ENCODE assay signal across 7 mouse cellular contexts in the genomic region with DNA sequence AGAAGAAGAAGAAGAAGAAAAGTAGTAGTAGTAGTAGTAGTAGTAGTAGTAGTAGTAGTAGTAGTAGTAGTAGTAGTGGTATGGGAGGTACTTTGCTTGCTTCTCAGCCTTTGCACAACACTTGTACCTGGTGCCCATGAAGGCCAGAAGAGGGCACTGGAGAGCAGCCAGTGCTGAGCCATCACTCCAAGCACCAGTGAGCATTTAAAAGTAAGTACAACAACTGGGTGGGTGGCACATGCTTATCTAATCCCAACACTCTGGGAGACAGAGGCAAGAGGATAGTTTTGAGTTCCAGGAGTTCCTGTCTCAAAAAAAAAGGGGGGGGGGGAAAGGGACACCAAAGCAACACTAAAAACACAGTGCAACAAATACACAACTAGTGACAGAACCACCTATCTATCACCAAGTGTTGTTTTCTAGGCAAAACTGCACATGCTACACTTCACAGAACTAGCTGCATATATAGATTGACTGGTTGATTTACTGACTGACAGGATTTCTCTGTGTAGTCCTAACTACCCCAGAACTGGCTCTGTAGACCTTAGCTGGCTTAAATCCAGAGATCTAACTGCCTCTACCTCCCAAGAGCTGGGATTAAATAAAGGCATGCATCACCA. TPM values are rescaled to one million over a fixed set of nuclear protein-coding genes. Genes with fewer than 3 reads are reported as not detected.
DNase-seq lines count a peak whose midpoint lies in the region; ATAC-seq and TF ChIP-seq lines count a peak whose summit lies in the region.

No protein-coding gene starts in this region.

- H3K9me3 ChIP-seq in intestine, postnatal 0 days (ENCODE audit: control insufficient read depth), result no peaks in the 10 kb centered on the region

- H3K4me2 ChIP-seq in intestine, postnatal 0 days (replicated peaks; ENCODE audit: low read depth), result no peak overlapping the region

- peak; percentile 52 for TF ChIP-seq CTCF in left cerebral cortex, adult 2 months (IDR thresholded peaks at IDR 0.05)
- TF ChIP-seq CTCF in cerebellum, adult 2 months (IDR thresholded peaks at IDR 0.05; ENCODE audit: borderline replicate concordance, insufficient read depth, low read depth, low read length), result peak; percentile 72
- peak; percentile 79 for TF ChIP-seq CTCF in intestine, postnatal 0 days (IDR thresholded peaks at IDR 0.05; ENCODE audit: low read depth)

- peak in 1 of 2 experiments; percentile 13 for DNase-seq in left cerebral cortex, adult 2 months (ENCODE audit: extremely low spot score in 1 of 2, low spot score in 2 of 2)
- no peak for DNase-seq in left cerebral cortex, adult 9 months (ENCODE audit: low spot score in 2 of 2)
- DNase-seq in MN1 (ENCODE audit: low spot score), result peak; percentile 38
- peak; percentile 31 to 38 for DNase-seq in cerebellum, adult 2 months
- DNase-seq in lung, postnatal 36 days, result peak; percentile 66
- peak; percentile 55 for DNase-seq in thymus, postnatal 25 days

- 0 out of 2 replicates have a peak, but pooled peaks cover 3% of the 10 kb centered on the region for H3K36me3 ChIP-seq in intestine, postnatal 0 days (ENCODE audit: control insufficient read depth, insufficient read depth)

- no peak; the same call in 1 of the 2 replicates for ATAC-seq in intestine, postnatal 0 days

- TF ChIP-seq POLR2A in cerebellum, adult 2 months (IDR thresholded peaks at IDR 0.05; ENCODE audit: borderline replicate concordance, insufficient read depth, low read length), result no peak

- intact Hi-C loops in left cerebral cortex, adult 2 months (cut with DNase I), result loop anchor here (2.0 to 5.0 kb wide), 2 partner anchors 64 to 151 kb away; no protein-coding TSS in a partner anchor

- no peaks in the 10 kb centered on the region for H3K27me3 ChIP-seq in cerebellum, adult 2 months (ENCODE audit: control insufficient read depth, insufficient read depth, low read length)
- H3K27me3 ChIP-seq in intestine, postnatal 0 days (replicated peaks; ENCODE audit: control insufficient read depth, insufficient read depth, low read length), result no peaks in the 10 kb centered on the region

- H3K9ac ChIP-seq in intestine, postnatal 0 days (ENCODE audit: low read depth, low read length), result no peak overlapping the region

- H3K4me3 ChIP-seq in left cerebral cortex, adult 2 months, result no peak overlapping the region
- no peak overlapping the region for H3K4me3 ChIP-seq in cerebellum, adult 2 months (replicated peaks; ENCODE audit: insufficient read depth, low read depth, low read length)
- no peak overlapping the region for H3K4me3 ChIP-seq in intestine, postnatal 0 days (ENCODE audit: low read depth, low read length)

- H3K4me1 ChIP-seq in cerebellum, adult 2 months (ENCODE audit: control insufficient read depth, insufficient read depth, low read length), result no peaks in the 10 kb centered on the region; the same call in 1 of the 2 replicates
- H3K4me1 ChIP-seq in intestine, postnatal 0 days (replicated peaks; ENCODE audit: control insufficient read depth, insufficient read depth, low read length), result no peaks in the 10 kb centered on the region

- H3K27ac ChIP-seq in left cerebral cortex, adult 2 months, result no peak overlapping the region
- no peak overlapping the region for H3K27ac ChIP-seq in cerebellum, adult 2 months (ENCODE audit: insufficient read depth, low read length)
- H3K27ac ChIP-seq in intestine, postnatal 0 days (ENCODE audit: low read depth, low read length), result no peak overlapping the region

RNA-seq across cellular contexts. Expression of a gene that starts 6.4 kb away (rescaled TPM):
- total RNA-seq in left cerebral cortex, adult 2 months (2021), result 10 to 100 TPM; 52.5 to 54.7 TPM
- polyA plus RNA-seq in cerebellum, adult 2 months (2012; rRNA removed), result 32.2 and 33.9 TPM in 2 replicates
- polyA plus RNA-seq in intestine, postnatal 0 days (2015; fragmentation: Nextera tagmentation; extraction: Ambion mirVana), result 16.6 and 17.1 TPM in 2 replicates

Comparison
In these comparisons a context has a peak if more than half of its experiments do, and no peak if none do; other contexts are left out.
1. DNase-seq: peak in MN1 (single experiment), cerebellum, adult 2 months (2 of 2), lung, postnatal 36 days (single experiment) and thymus, postnatal 25 days (single experiment); none in left cerebral cortex, adult 9 months (0 of 2).
2. Peak in every context shown above with its lines, with median percentiles within 50 percentile points of each other: CTCF ChIP-seq.